ENCODE assay signal across 20 mouse cellular contexts in genomic region chr19:8852236-8852928, GRCm38 (mm10). TPM values are rescaled to one million over a fixed set of nuclear protein-coding genes. Genes with fewer than 3 reads are reported as not detected.
DNase-seq lines count a peak whose midpoint lies in the region; ATAC-seq and TF ChIP-seq lines count a peak whose summit lies in the region.
"Had no signal": no experiment of that assay in that cellular context is flagged by ENCODE, and none has a peak within 500 bp of the region (broad histone marks: within the 10 kb centered on the region; RNA-seq: fewer than 3 reads in every experiment).

No protein-coding gene starts in this region.

- no peaks in the 10 kb centered on the region for H3K9me3 ChIP-seq in hindbrain, embryonic 13.5 days
- H3K9me3 ChIP-seq in hindbrain, embryonic 11.5 days (ENCODE audit: control insufficient read depth, low read length), result no peaks in the 10 kb centered on the region
- no peaks in the 10 kb centered on the region for H3K9me3 ChIP-seq in ES-E14 (ENCODE audit: control insufficient read depth, insufficient read depth, low read depth, low read length)
- H3K9me3 ChIP-seq in liver, embryonic 12.5 days (replicated peaks), result no peaks in the 10 kb centered on the region
- H3K9me3 ChIP-seq: intestine, embryonic 15.5 days; midbrain, embryonic 10.5 days; neural tube, embryonic 12.5 days had no signal

- ATAC-seq in hindbrain, embryonic 13.5 days (ENCODE audit: low FRiP score), result no peak
- no peak for ATAC-seq in hindbrain, embryonic 11.5 days (ENCODE audit: low FRiP score)
- ATAC-seq in liver, embryonic 12.5 days, result no peak
- ATAC-seq: forebrain, embryonic 14.5 days; intestine, embryonic 15.5 days had no signal

- no peak overlapping the region for H3K27ac ChIP-seq in hindbrain, embryonic 13.5 days
- H3K27ac ChIP-seq in hindbrain, embryonic 11.5 days (ENCODE audit: low read depth, low read length), result no peak overlapping the region
- H3K27ac ChIP-seq in ES-E14 (ENCODE audit: insufficient read depth, low read depth, low read length, poor library complexity, severe bottlenecking), result no peak overlapping the region
- no peak overlapping the region for H3K27ac ChIP-seq in liver, embryonic 12.5 days
- H3K27ac ChIP-seq: hindbrain, embryonic 14.5 days; intestine, embryonic 15.5 days; layer of hippocampus, adult 2 months; liver, embryonic 14.5 days; midbrain, embryonic 10.5 days; neural tube, embryonic 12.5 days had no signal

- no peak overlapping the region for H3K4me3 ChIP-seq in hindbrain, embryonic 13.5 days
- H3K4me3 ChIP-seq in hindbrain, embryonic 11.5 days (ENCODE audit: low read depth, low read length), result no peak overlapping the region
- H3K4me3 ChIP-seq in ES-E14 (ENCODE audit: insufficient read depth in 1 of 2, low read depth in 1 of 2, low read length in 2 of 2, poor library complexity in 1 of 2, severe bottlenecking in 1 of 2), result peak overlapping the region; percentile 29 to 40; a peak in 2 of 4 replicates
- H3K4me3 ChIP-seq in liver, embryonic 12.5 days, result no peak overlapping the region
- H3K4me3 ChIP-seq: erythroblast, embryonic 14.5 days; intestine, embryonic 15.5 days; layer of hippocampus, adult 2 months; midbrain, embryonic 10.5 days; neural tube, embryonic 12.5 days had no signal

- DNase-seq in cerebellum, adult 9-11 months, result peak; percentile 7
- no peak for DNase-seq in cerebellum, postnatal 4 days (ENCODE audit: low spot score in 2 of 2)
- DNase-seq in hindbrain, embryonic 11.5 days (ENCODE audit: low spot score), result no peak
- no peak for DNase-seq in ES-E14 (ENCODE audit: low read depth, low spot score)
- DNase-seq in gastrocnemius, postnatal 25 days, result peak; percentile 70
- DNase-seq in thymus, postnatal 25 days, result no peak

- H3K4me1 ChIP-seq in hindbrain, embryonic 13.5 days (replicated peaks), result peaks cover 5% of the 10 kb centered on the region; the same call in 1 of the 2 replicates
- no peaks in the 10 kb centered on the region; the same call in 1 of the 2 replicates for H3K4me1 ChIP-seq in hindbrain, embryonic 11.5 days (replicated peaks; ENCODE audit: control insufficient read depth, insufficient read depth, low read length)
- peaks cover 5 to 16% of the 10 kb centered on the region in 2 experiments; a peak in 2 of 4 replicates for H3K4me1 ChIP-seq in ES-E14 (ENCODE audit: control insufficient read depth in 2 of 2, insufficient read depth in 2 of 2, low read length in 2 of 2, poor library complexity in 1 of 2)
- peaks cover 2% of the 10 kb centered on the region; the same call in 1 of the 2 replicates for H3K4me1 ChIP-seq in liver, embryonic 12.5 days
- H3K4me1 ChIP-seq: neural tube, embryonic 12.5 days had no signal

- no peaks in the 10 kb centered on the region for H3K27me3 ChIP-seq in hindbrain, embryonic 13.5 days
- no peaks in the 10 kb centered on the region for H3K27me3 ChIP-seq in hindbrain, embryonic 11.5 days (ENCODE audit: control insufficient read depth, insufficient read depth, low read length)
- 0 out of 2 replicates have a peak, but pooled peaks cover 7% of the 10 kb centered on the region for H3K27me3 ChIP-seq in liver, embryonic 12.5 days (replicated peaks)
- H3K27me3 ChIP-seq: CH12.LX; intestine, embryonic 15.5 days; neural tube, embryonic 12.5 days had no signal

- H3K9ac ChIP-seq in hindbrain, embryonic 13.5 days, result peak overlapping the region; percentile 19; the same call in 1 of the 2 replicates
- no peak overlapping the region for H3K9ac ChIP-seq in hindbrain, embryonic 11.5 days (ENCODE audit: low read depth, low read length)
- H3K9ac ChIP-seq in ES-E14 (ENCODE audit: insufficient read depth, low read depth, low read length, poor library complexity, severe bottlenecking), result no peak overlapping the region
- no peak overlapping the region for H3K9ac ChIP-seq in liver, embryonic 12.5 days
- H3K9ac ChIP-seq: hindbrain, embryonic 14.5 days; intestine, embryonic 15.5 days; liver, embryonic 14.5 days; neural tube, embryonic 12.5 days had no signal

- in situ Hi-C loops in ES-E14 (cut with MboI; ENCODE audit: low sequenced_read_pairs in 2 of 2, unreplicated experiment in 2 of 2), result loop anchor here (10.0 to 25.0 kb wide), 2 partner anchors 235 to 242 kb away; partner anchors contain the start of gene Scgb1a1 (in 1 of the 2)

- peaks cover 20% of the 10 kb centered on the region for H3K36me3 ChIP-seq in hindbrain, embryonic 13.5 days
- H3K36me3 ChIP-seq in hindbrain, embryonic 11.5 days (ENCODE audit: control insufficient read depth, insufficient read depth, low read length), result 0 out of 2 replicates have a peak, but pooled peaks cover 1% of the 10 kb centered on the region
- H3K36me3 ChIP-seq in ES-E14 (ENCODE audit: control insufficient read depth, insufficient read depth, low read length, poor library complexity, severe bottlenecking), result 0 out of 2 replicates have a peak, but pooled peaks cover 3% of the 10 kb centered on the region
- H3K36me3 ChIP-seq in liver, embryonic 12.5 days, result peaks cover 14% of the 10 kb centered on the region
- H3K36me3 ChIP-seq: intestine, embryonic 15.5 days had no signal

- no peak overlapping the region for H3K4me2 ChIP-seq in hindbrain, embryonic 13.5 days
- H3K4me2 ChIP-seq in hindbrain, embryonic 11.5 days (replicated peaks; ENCODE audit: low read depth, low read length), result no peak overlapping the region
- no peak overlapping the region for H3K4me2 ChIP-seq in liver, embryonic 12.5 days
- H3K4me2 ChIP-seq: hindbrain, embryonic 14.5 days; intestine, embryonic 15.5 days; neural tube, embryonic 12.5 days had no signal

- WGBS in hindbrain, embryonic 13.5 days, result 62% methylated on average over 10 of the region's 10 CpGs
- 60% methylated on average over 10 of the region's 10 CpGs for WGBS in hindbrain, embryonic 11.5 days
- 49% methylated on average over 10 of the region's 10 CpGs for WGBS in liver, embryonic 12.5 days (ENCODE audit: insufficient replicate concordance)

TF ChIP-seq in ES-E14, 5 proteins besides CTCF, POLR2A, EP300 and RAD21:
- TF ChIP-seq ZC3H11A (IDR thresholded peaks at IDR 0.05; ENCODE audit: borderline replicate concordance, low read depth, low read length), result no peak
- no peak for TF ChIP-seq HCFC1 (IDR thresholded peaks at IDR 0.05; ENCODE audit: borderline replicate concordance, insufficient read depth, low read length)
- no peak for TF ChIP-seq CHD2 (IDR thresholded peaks at IDR 0.05; ENCODE audit: low read depth, low read length)
- TF ChIP-seq ZNF384 (IDR thresholded peaks at IDR 0.05; ENCODE audit: low read depth, low read length), result no peak
- TF ChIP-seq MAFK (IDR thresholded peaks at IDR 0.05; ENCODE audit: insufficient read depth, low read depth, low read length), result no peak

RNA-seq across cellular contexts. Expression of gene Lrrn4cl, which starts 1.8 kb away (rescaled TPM):
- 1.0 and 1.3 TPM in 2 replicates for polyA plus RNA-seq in hindbrain, embryonic 13.5 days (2015; fragmentation: Nextera tagmentation; extraction: Ambion mirVana)
- polyA plus RNA-seq in hindbrain, embryonic 11.5 days (2014; fragmentation: Nextera tagmentation; extraction: Ambion mirVana), result 0.32 and 0.37 TPM in 2 replicates
- total RNA-seq in ES-E14 (2012; rRNA removed), result 1.3 and 2.4 TPM in 2 replicates
- total RNA-seq in gastrocnemius, postnatal 25 days (2021), result 10 to 100 TPM in 1 of 2 experiments, 1 to 10 TPM in 1; 6.8 to 10.9 TPM
- 0.11 TPM in 1 of 2 replicates, not detected in the other for polyA plus RNA-seq in liver, embryonic 12.5 days (2016; fragmentation: Nextera tagmentation; extraction: Ambion mirVana)
- polyA plus RNA-seq: erythroblast, embryonic 14.5 days had no signal

RNA-seq across cellular contexts. Expression of gene Gng3, which starts 13.4 kb away (rescaled TPM):
- polyA plus RNA-seq in hindbrain, embryonic 13.5 days (2015; fragmentation: Nextera tagmentation; extraction: Ambion mirVana), result 346 and 374 TPM in 2 replicates
- 158 TPM in 2 replicates for polyA plus RNA-seq in hindbrain, embryonic 11.5 days (2014; fragmentation: Nextera tagmentation; extraction: Ambion mirVana)
- 4.5 TPM in 2 replicates for total RNA-seq in ES-E14 (2012; rRNA removed)
- not detected for total RNA-seq in gastrocnemius, postnatal 25 days (2021)
- polyA plus RNA-seq in liver, embryonic 12.5 days (2016; fragmentation: Nextera tagmentation; extraction: Ambion mirVana), result 0.62 and 0.65 TPM in 2 replicates
- polyA plus RNA-seq: erythroblast, embryonic 14.5 days had no signal

RNA-seq across cellular contexts. Expression of gene Bscl2, which starts 15.1 kb away (rescaled TPM):
- 82.9 and 84.0 TPM in 2 replicates for polyA plus RNA-seq in hindbrain, embryonic 13.5 days (2015; fragmentation: Nextera tagmentation; extraction: Ambion mirVana)
- 55.6 and 59.6 TPM in 2 replicates for polyA plus RNA-seq in hindbrain, embryonic 11.5 days (2014; fragmentation: Nextera tagmentation; extraction: Ambion mirVana)
- 62.6 and 79.6 TPM in 2 replicates for total RNA-seq in ES-E14 (2012; rRNA removed)
- 10 to 100 TPM; 15.7 to 20.8 TPM for total RNA-seq in gastrocnemius, postnatal 25 days (2021)
- polyA plus RNA-seq in liver, embryonic 12.5 days (2016; fragmentation: Nextera tagmentation; extraction: Ambion mirVana), result 37.0 and 45.2 TPM in 2 replicates

RNA-seq across cellular contexts. Expression of gene Ubxn1, which starts 18.9 kb away (rescaled TPM):
- polyA plus RNA-seq in hindbrain, embryonic 13.5 days (2015; fragmentation: Nextera tagmentation; extraction: Ambion mirVana), result 162 TPM in 2 replicates
- 164 and 180 TPM in 2 replicates for polyA plus RNA-seq in hindbrain, embryonic 11.5 days (2014; fragmentation: Nextera tagmentation; extraction: Ambion mirVana)
- total RNA-seq in ES-E14 (2012; rRNA removed), result 207 and 220 TPM in 2 replicates
- 100 to 1,000 TPM; 190 to 208 TPM for total RNA-seq in gastrocnemius, postnatal 25 days (2021)
- 133 and 135 TPM in 2 replicates for polyA plus RNA-seq in liver, embryonic 12.5 days (2016; fragmentation: Nextera tagmentation; extraction: Ambion mirVana)

RNA-seq across cellular contexts. Expression of gene AC129217.1, which starts 22.8 kb away (rescaled TPM):
- not detected in 2 replicates for polyA plus RNA-seq in hindbrain, embryonic 13.5 days (2015; fragmentation: Nextera tagmentation; extraction: Ambion mirVana)
- polyA plus RNA-seq in hindbrain, embryonic 11.5 days (2014; fragmentation: Nextera tagmentation; extraction: Ambion mirVana), result not detected in 2 replicates
- total RNA-seq in ES-E14 (2012; rRNA removed), result 1.4 and 2.7 TPM in 2 replicates
- not detected for total RNA-seq in gastrocnemius, postnatal 25 days (2021)
- 0.26 TPM in 1 of 2 replicates, not detected in the other for polyA plus RNA-seq in liver, embryonic 12.5 days (2016; fragmentation: Nextera tagmentation; extraction: Ambion mirVana)
- polyA plus RNA-seq: erythroblast, embryonic 14.5 days; forebrain, embryonic 14.5 days; heart, postnatal 0 days; hindbrain, embryonic 14.5 days; intestine, embryonic 15.5 days; kidney, embryonic 14.5 days; limb, embryonic 11.5 days; midbrain, embryonic 10.5 days; neural tube, embryonic 12.5 days had no signal

Comparison
In these comparisons a context has a peak if more than half of its experiments do, and no peak if none do; other contexts are left out.
1. DNase-seq: peak in cerebellum, adult 9-11 months (single experiment) and gastrocnemius, postnatal 25 days (single experiment); none in cerebellum, postnatal 4 days (0 of 2), hindbrain, embryonic 11.5 days (single experiment), ES-E14 (single experiment) and thymus, postnatal 25 days (single experiment).
2. H3K4me3 ChIP-seq: peak in ES-E14 (2 of 2); none in hindbrain, embryonic 13.5 days (single experiment), hindbrain, embryonic 11.5 days (single experiment) and liver, embryonic 12.5 days (single experiment).
3. RNA of gene Gng3, which starts 13.4 kb away (polyA plus RNA-seq): 346 to 374 TPM in hindbrain, embryonic 13.5 days and 158 TPM in hindbrain, embryonic 11.5 days; 0.62 to 0.65 TPM in liver, embryonic 12.5 days; every median in the first group is over 10 times any median in the second.